Comparison of ENCODE assay signal across 21 mouse cellular contexts in genomic region chr13:109315608-109316007, GRCm38 (mm10).
DNase-seq lines count a peak whose midpoint lies in the region; ATAC-seq and TF ChIP-seq lines count a peak whose summit lies in the region.
"Had no signal": no experiment of that assay in that cellular context is flagged by ENCODE, and none has a peak within 500 bp of the region (broad histone marks: within the 10 kb centered on the region; RNA-seq: fewer than 3 reads in every experiment).

No protein-coding gene starts in this region.

- no peak for TF ChIP-seq CTCF in liver, embryonic 14.5 days (IDR thresholded peaks at IDR 0.05; ENCODE audit: low read depth)
- no peak for TF ChIP-seq CTCF in lung, postnatal 0 days (IDR thresholded peaks at IDR 0.05)

- no peak for TF ChIP-seq EP300 in liver, embryonic 14.5 days (IDR thresholded peaks at IDR 0.05; ENCODE audit: low read depth)
- peak; percentile 97 for TF ChIP-seq EP300 in lung, postnatal 0 days (IDR thresholded peaks at IDR 0.05)

- no peak overlapping the region for H3K27ac ChIP-seq in kidney, embryonic 16.5 days (ENCODE audit: low read length)
- no peak overlapping the region for H3K27ac ChIP-seq in liver, embryonic 14.5 days
- peak overlapping the region; percentile 63 for H3K27ac ChIP-seq in lung, postnatal 0 days (ENCODE audit: low read length)
- H3K27ac ChIP-seq: embryonic facial prominence, embryonic 12.5 days; forebrain, embryonic 15.5 days; heart, embryonic 13.5 days; midbrain, embryonic 15.5 days had no signal

- no peaks in the 10 kb centered on the region for H3K36me3 ChIP-seq in kidney, embryonic 16.5 days (ENCODE audit: insufficient read depth, low read length)
- H3K36me3 ChIP-seq in liver, embryonic 14.5 days (replicated peaks; ENCODE audit: control insufficient read depth, insufficient read depth, low read depth) = no peaks in the 10 kb centered on the region
- no peaks in the 10 kb centered on the region for H3K36me3 ChIP-seq in lung, postnatal 0 days (ENCODE audit: insufficient read depth, low read length)
- H3K36me3 ChIP-seq: embryonic facial prominence, embryonic 12.5 days; forebrain, embryonic 15.5 days; heart, embryonic 13.5 days; midbrain, embryonic 15.5 days had no signal

- DNase-seq in kidney, adult 11 months = peak; percentile 11
- DNase-seq in liver, embryonic 14.5 days (ENCODE audit: low read depth in 3 of 3, low spot score in 3 of 3) = peak in 2 of 3 experiments; percentile 2 to 9
- no peak for DNase-seq in liver
- DNase-seq in lung, postnatal 0 days (ENCODE audit: low spot score) = peak; percentile 92
- no peak for DNase-seq in T-cell, adult 2 months (ENCODE audit: low spot score)
- DNase-seq in c-Kit-positive CD71-positive TER-119-positive erythroid progenitor cells, embryonic 14.5 days (ENCODE audit: low spot score) = no peak
- DNase-seq in adrenal gland, postnatal 4 days (ENCODE audit: low spot score in 2 of 2) = no peak
- DNase-seq: adrenal gland, postnatal 14 days; cerebellum, adult 2 months; heart, postnatal 36 days; layer of hippocampus, postnatal 36 days; right cerebral cortex, postnatal 4 days; thymus, postnatal 4 days had no signal

- H3K9ac ChIP-seq in kidney, embryonic 16.5 days (replicated peaks; ENCODE audit: low read length) = no peak overlapping the region
- no peak overlapping the region for H3K9ac ChIP-seq in liver, embryonic 14.5 days (replicated peaks)
- no peak overlapping the region for H3K9ac ChIP-seq in lung, postnatal 0 days (replicated peaks; ENCODE audit: low read depth)
- H3K9ac ChIP-seq: embryonic facial prominence, embryonic 12.5 days; forebrain, embryonic 15.5 days; heart, embryonic 13.5 days; midbrain, embryonic 15.5 days had no signal

- H3K4me3 ChIP-seq in kidney, embryonic 16.5 days (ENCODE audit: low read length) = no peak overlapping the region
- no peak overlapping the region for H3K4me3 ChIP-seq in liver, embryonic 14.5 days (ENCODE audit: insufficient read depth in 1 of 2, low read depth in 2 of 2, low read length in 2 of 2)
- H3K4me3 ChIP-seq in lung, postnatal 0 days (ENCODE audit: low read depth, low read length) = no peak overlapping the region
- H3K4me3 ChIP-seq: embryonic facial prominence, embryonic 12.5 days; forebrain, embryonic 15.5 days; heart, embryonic 13.5 days; megakaryocyte, embryonic 14.5 days; midbrain, embryonic 15.5 days had no signal

- H3K27me3 ChIP-seq in kidney, embryonic 16.5 days (ENCODE audit: insufficient read depth, low read length) = no peaks in the 10 kb centered on the region
- H3K27me3 ChIP-seq in liver, embryonic 14.5 days (ENCODE audit: control insufficient read depth, insufficient read depth, low read length) = no peaks in the 10 kb centered on the region
- H3K27me3 ChIP-seq in lung, postnatal 0 days (replicated peaks; ENCODE audit: insufficient read depth, low read length) = no peaks in the 10 kb centered on the region
- H3K27me3 ChIP-seq: CH12.LX; embryonic facial prominence, embryonic 12.5 days; forebrain, embryonic 15.5 days; heart, embryonic 13.5 days; megakaryocyte, embryonic 14.5 days; midbrain, embryonic 15.5 days had no signal

- WGBS in kidney, embryonic 16.5 days = 70% methylated on average over 9 of the region's 9 CpGs
- WGBS in liver, embryonic 14.5 days (ENCODE audit: insufficient replicate concordance) = 53% methylated on average over 9 of the region's 9 CpGs
- 12% methylated on average over 9 of the region's 9 CpGs for WGBS in lung, postnatal 0 days

- no peaks in the 10 kb centered on the region for H3K9me3 ChIP-seq in kidney, embryonic 16.5 days (ENCODE audit: low read length)
- H3K9me3 ChIP-seq in liver, embryonic 14.5 days (ENCODE audit: control insufficient read depth, low read length) = no peaks in the 10 kb centered on the region
- no peaks in the 10 kb centered on the region for H3K9me3 ChIP-seq in lung, postnatal 0 days (ENCODE audit: low read length)
- H3K9me3 ChIP-seq: embryonic facial prominence, embryonic 12.5 days; forebrain, embryonic 15.5 days; heart, embryonic 13.5 days; megakaryocyte, embryonic 14.5 days; midbrain, embryonic 15.5 days had no signal

- H3K4me1 ChIP-seq in kidney, embryonic 16.5 days (ENCODE audit: insufficient read depth, low read length) = 0 out of 2 replicates have a peak, but pooled peaks cover 5% of the 10 kb centered on the region
- peaks cover 0 to 3% of the 10 kb centered on the region in 2 experiments; a peak in 1 of 4 replicates for H3K4me1 ChIP-seq in liver, embryonic 14.5 days (replicated peaks; ENCODE audit: control insufficient read depth in 2 of 2, insufficient read depth in 2 of 2, low read length in 1 of 2)
- no peaks in the 10 kb centered on the region for H3K4me1 ChIP-seq in lung, postnatal 0 days (ENCODE audit: insufficient read depth, low read depth, low read length)
- H3K4me1 ChIP-seq: midbrain, embryonic 15.5 days had no signal

- ATAC-seq in kidney, embryonic 16.5 days (ENCODE audit: low FRiP score, low TSS enrichment) = no peak
- ATAC-seq in liver, embryonic 14.5 days (ENCODE audit: insufficient read depth) = 0 out of 2 replicates have a peak, but pooled peaks have one; percentile 43
- peak; percentile 94 for ATAC-seq in lung, postnatal 0 days
- ATAC-seq: forebrain, embryonic 15.5 days; hindbrain, embryonic 16.5 days; midbrain, embryonic 15.5 days had no signal

- no peak overlapping the region for H3K4me2 ChIP-seq in kidney, embryonic 16.5 days (replicated peaks; ENCODE audit: low read depth, low read length)
- no peak overlapping the region for H3K4me2 ChIP-seq in liver, embryonic 14.5 days (ENCODE audit: low read depth)
- 0 out of 2 replicates have a peak overlapping the region, but pooled peaks have one; percentile 8 for H3K4me2 ChIP-seq in lung, postnatal 0 days (replicated peaks; ENCODE audit: low read depth, low read length)
- H3K4me2 ChIP-seq: embryonic facial prominence, embryonic 12.5 days; forebrain, embryonic 15.5 days; heart, embryonic 13.5 days; midbrain, embryonic 15.5 days had no signal

Comparison
In these comparisons a context has a peak if more than half of its experiments do, and no peak if none do; other contexts are left out.
1. DNase-seq: peak in kidney, adult 11 months (single experiment), liver, embryonic 14.5 days (2 of 3) and lung, postnatal 0 days (single experiment); none in liver (single experiment), T-cell, adult 2 months (single experiment), c-Kit-positive CD71-positive TER-119-positive erythroid progenitor cells, embryonic 14.5 days (single experiment) and adrenal gland, postnatal 4 days (0 of 2).